Mouse (Mus musculus) limb, embryonic 11.5 days (tissue): ENCODE results near the gene Rpusd3. TPM values are rescaled to one million over a fixed set of nuclear protein-coding genes. Genes with fewer than 3 reads are reported as not detected.

Experiments
- ATAC-seq: fragments of 200-750 bp; cut with Nextera tagmentation; 2 replicates; pipeline ENCODE4 v1.8.0; 2017; ENCODE audit warnings: low read depth; ENCODE audit not compliant: insufficient number of reproducible peaks, low FRiP score, low TSS enrichment
- DNase-seq: peaks from one replicate; pipeline ENCODE4 v3.0.0-alpha.2; 2015; ENCODE audit warnings: low spot score
- H3K27ac ChIP-seq: fragments of 300-500 bp; sonication (generic); replicated peaks from 2 replicates; pipeline ENCODE4 v1.5.1; 2014; ENCODE audit warnings: low read depth, mild to moderate bottlenecking, low read length
- H3K27me3 ChIP-seq: fragments of 300-500 bp; sonication (generic); 2 replicates; pipeline ENCODE4 v1.6.1; 2014; ENCODE audit warnings: mild to moderate bottlenecking, low read length, mixed read lengths; ENCODE audit not compliant: control insufficient read depth, insufficient read depth
- H3K36me3 ChIP-seq: fragments of 300-500 bp; sonication (generic); 2 replicates; pipeline ENCODE4 v1.6.1; 2014; ENCODE audit warnings: mild to moderate bottlenecking, low read length, moderate library complexity, mixed read lengths; ENCODE audit not compliant: control insufficient read depth, insufficient read depth
- H3K4me1 ChIP-seq: fragments of 300-500 bp; sonication (generic); 2 replicates; pipeline ENCODE4 v1.6.1; 2014; ENCODE audit warnings: low read length, mixed read lengths; ENCODE audit not compliant: control insufficient read depth, insufficient read depth
- H3K4me2 ChIP-seq: fragments of 300-500 bp; sonication (generic); 2 replicates; pipeline ENCODE4 v1.6.1; 2014; ENCODE audit warnings: low read depth, mild to moderate bottlenecking, moderate library complexity; ENCODE audit not compliant: severe bottlenecking
- H3K4me3 ChIP-seq: fragments of 300-500 bp; sonication (generic); 2 replicates; pipeline ENCODE4 v1.5.1; 2014; ENCODE audit warnings: low read depth, low read length
- H3K9ac ChIP-seq: fragments of 300-500 bp; sonication (generic); 2 replicates; pipeline ENCODE4 v1.6.1; 2014; ENCODE audit warnings: mild to moderate bottlenecking, low read length
- H3K9me3 ChIP-seq: fragments of 300-500 bp; sonication (generic); 2 replicates; pipeline ENCODE4 v1.6.1; 2016; ENCODE audit warnings: low read length; ENCODE audit not compliant: control insufficient read depth
- WGBS: fragments of 180-500 bp; shearing (Covaris S2); extraction: QIAGEN DNeasy Blood & Tissue Kit; methylation state at CpG from one replicate; pipeline ENCODE4 v1.1.7; 2014; 5-methylcytosine and 5-hydroxymethylcytosine counted together
- polyA plus RNA-seq: library from polyadenylated mRNA; unstranded; fragments of >200 nt; fragmentation: Nextera tagmentation; extraction: Ambion mirVana; gene quantifications from 2 replicates; pipeline ENCODE4 v1.2.1, GENCODE M21; 2014

The Rpusd3 gene
- polyA plus RNA-seq, 1 experiment from 2014 or later: 39.0 TPM

DNA sequence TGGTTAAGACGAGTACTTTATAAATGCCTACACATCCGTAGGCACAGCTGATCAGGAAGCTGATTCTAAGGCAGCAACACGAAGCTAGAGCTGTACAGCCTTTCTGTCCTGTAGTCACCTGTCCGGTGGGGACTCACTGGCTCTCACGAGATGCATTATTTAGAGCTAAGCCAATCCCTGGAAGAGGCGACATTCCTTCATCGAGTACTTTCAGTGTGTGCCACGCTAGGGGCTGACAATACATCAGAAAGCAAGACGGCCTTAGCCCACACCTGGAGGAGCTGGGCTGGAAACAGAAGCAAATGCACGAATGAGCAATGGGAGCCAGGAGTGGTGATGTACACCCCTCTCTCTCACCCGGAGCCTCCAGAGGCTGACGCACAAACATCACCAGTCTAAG, 18.0 kb upstream of the Rpusd3 start:
- no peaks in the 10 kb centered on the region for H3K36me3 ChIP-seq
- H3K9ac ChIP-seq: no peak overlapping the region
- no peak overlapping the region for H3K4me2 ChIP-seq
- 79% methylated on average over 12 of the region's 12 CpGs for WGBS
- no peaks in the 10 kb centered on the region for H3K4me1 ChIP-seq
- no peaks in the 10 kb centered on the region for H3K9me3 ChIP-seq
- ATAC-seq (no peak), DNase-seq (no peak)
- H3K27me3 ChIP-seq: no peaks in the 10 kb centered on the region
- no peak overlapping the region for H3K4me3 ChIP-seq
- H3K27ac ChIP-seq: no peak overlapping the region

DNA sequence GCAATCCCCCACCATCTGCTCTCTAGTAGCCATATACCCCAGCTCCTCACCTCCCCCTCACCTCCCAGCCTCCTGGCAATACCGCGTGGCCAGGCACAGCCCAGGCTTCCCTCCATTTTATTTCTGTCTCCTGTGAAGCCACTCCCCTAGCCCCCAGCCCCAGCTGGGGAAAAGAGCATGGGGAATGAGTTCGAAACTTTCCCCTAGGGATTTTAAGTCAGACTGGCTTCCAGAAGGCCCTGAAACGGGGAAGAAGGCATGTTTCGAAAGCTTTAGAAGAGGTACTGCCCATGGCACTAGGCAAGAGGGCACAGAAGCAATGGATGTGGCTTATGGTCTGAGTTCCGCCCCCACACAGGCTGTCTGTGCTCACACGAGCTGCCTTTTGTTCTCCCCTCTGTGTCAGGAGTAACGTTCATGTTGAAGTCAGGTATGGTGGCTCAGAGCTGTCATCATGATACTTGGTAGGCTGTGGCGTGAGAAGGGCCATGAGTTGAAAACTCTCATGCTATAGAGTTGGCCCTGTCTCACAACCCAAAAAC, 16.6 kb upstream of the Rpusd3 start, which contains the start of gene Cidec:
Gene Cidec, minus strand, starts transcription at position 97 of the 542 bp plus-strand sequence.
- ATAC-seq (no peak), DNase-seq (no peak)
- Histone ChIP-seq H3K27me3 (no peaks in the 10 kb centered on the region), H3K4me1 (no peaks in the 10 kb centered on the region), H3K27ac (no peak within 1 kb of the TSS), H3K4me3 (no peak within 1 kb of the TSS), H3K9ac (no peak within 1 kb of the TSS), H3K4me2 (no peak within 1 kb of the TSS), H3K9me3 (no peaks in the 10 kb centered on the region), H3K36me3 (no peaks in the 10 kb centered on the region)
- WGBS: 76% methylated on average over 9 of the region's 9 CpGs

- Histone ChIP-seq H3K9ac (no peak overlapping the region), H3K4me1 (no peaks in the 10 kb centered on the region), H3K9me3 (no peaks in the 10 kb centered on the region), H3K27ac (no peak overlapping the region), H3K4me2 (no peak overlapping the region), H3K36me3 (no peaks in the 10 kb centered on the region), H3K27me3 (no peaks in the 10 kb centered on the region), H3K4me3 (no peak overlapping the region)
- WGBS: 75% methylated on average over 7 of the region's 7 CpGs
- ATAC-seq: no peak
- no peak for DNase-seq
These were observed 15.6 kb upstream of the Rpusd3 start for GRCm38 (mm10) chr6:113434691-113435090.

GRCm38 (mm10) chr6:113433661-113434060, 14.5 kb upstream of the Rpusd3 start:
- no peak overlapping the region for H3K4me2 ChIP-seq
- no peaks in the 10 kb centered on the region for H3K4me1 ChIP-seq
- no peak for DNase-seq
- H3K9me3 ChIP-seq: no peaks in the 10 kb centered on the region
- H3K36me3 ChIP-seq: no peaks in the 10 kb centered on the region
- 87% methylated on average over 3 of the region's 3 CpGs for WGBS
- no peak overlapping the region for H3K9ac ChIP-seq
- ATAC-seq: no peak
- H3K27me3 ChIP-seq: no peaks in the 10 kb centered on the region
- H3K4me3 ChIP-seq: no peak overlapping the region
- H3K27ac ChIP-seq: no peak overlapping the region

- DNase-seq: no peak
- 58% methylated on average over 3 of the region's 3 CpGs for WGBS
- H3K9me3 ChIP-seq: no peaks in the 10 kb centered on the region
- ATAC-seq: no peak
- no peaks in the 10 kb centered on the region for H3K36me3 ChIP-seq
- H3K4me2 ChIP-seq: no peak overlapping the region
- no peak overlapping the region for H3K27ac ChIP-seq
- no peaks in the 10 kb centered on the region for H3K27me3 ChIP-seq
- no peak overlapping the region for H3K9ac ChIP-seq
- H3K4me3 ChIP-seq: no peak overlapping the region
- H3K4me1 ChIP-seq: no peaks in the 10 kb centered on the region
These were observed 12.7 kb upstream of the Rpusd3 start for GRCm38 (mm10) chr6:113431801-113432200.

DNA sequence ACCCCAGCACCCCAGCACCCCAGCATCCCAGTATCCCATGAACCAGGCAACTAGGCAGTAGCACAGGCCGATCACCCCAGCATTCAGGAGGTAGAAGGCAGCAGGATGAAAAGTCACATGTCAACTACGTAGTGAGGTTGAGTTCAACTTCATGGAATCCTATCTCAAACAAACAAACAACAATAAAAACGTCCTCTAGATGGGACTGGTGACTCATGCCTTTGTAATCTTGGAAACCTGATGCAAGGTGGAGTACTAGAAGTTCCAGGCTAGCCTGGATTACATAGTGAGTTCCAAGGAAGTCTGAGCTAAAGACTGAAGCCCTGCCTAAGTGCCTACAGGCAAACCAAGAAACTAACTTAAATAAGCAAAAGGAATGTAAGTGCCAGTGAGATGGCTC, 11.7 kb upstream of the Rpusd3 start:
- WGBS: 61% methylated on average over 3 of the region's 3 CpGs
- no peaks in the 10 kb centered on the region for H3K27me3 ChIP-seq
- no peak for DNase-seq

GRCm38 (mm10) chr6:113429965-113430364, 10.8 kb upstream of the Rpusd3 start:
- 80% methylated on average over 3 of the region's 3 CpGs for WGBS
- ATAC-seq: no peak
- H3K9ac ChIP-seq: no peak overlapping the region

More for the DNA sequence above, 11.7 kb upstream of the Rpusd3 start:
- Histone ChIP-seq H3K4me1 (no peaks in the 10 kb centered on the region), H3K4me3 (no peak overlapping the region), H3K9me3 (no peaks in the 10 kb centered on the region), H3K36me3 (no peaks in the 10 kb centered on the region), H3K27ac (no peak overlapping the region), H3K4me2 (no peak overlapping the region), H3K9ac (no peak overlapping the region)
- ATAC-seq: no peak

GRCm38 (mm10) chr6:113428006-113428405, 8.9 kb upstream of the Rpusd3 start:
- Histone ChIP-seq H3K27me3 (no peaks in the 10 kb centered on the region), H3K27ac (no peak overlapping the region), H3K9me3 (no peaks in the 10 kb centered on the region), H3K36me3 (no peaks in the 10 kb centered on the region), H3K4me3 (no peak overlapping the region), H3K9ac (no peak overlapping the region), H3K4me2 (no peak overlapping the region), H3K4me1 (no peaks in the 10 kb centered on the region)
- no peak for DNase-seq
- WGBS: 88% methylated on average over 16 of the region's 16 CpGs
- no peak for ATAC-seq

More at GRCm38 (mm10) chr6:113429965-113430364, 10.8 kb upstream of the Rpusd3 start:
- H3K27ac ChIP-seq: no peak overlapping the region
- H3K4me1 ChIP-seq: no peaks in the 10 kb centered on the region
- no peak overlapping the region for H3K4me2 ChIP-seq
- H3K36me3 ChIP-seq: no peaks in the 10 kb centered on the region
- no peak for DNase-seq
- no peaks in the 10 kb centered on the region for H3K9me3 ChIP-seq
- H3K27me3 ChIP-seq: no peaks in the 10 kb centered on the region
- H3K4me3 ChIP-seq: no peak overlapping the region

DNA sequence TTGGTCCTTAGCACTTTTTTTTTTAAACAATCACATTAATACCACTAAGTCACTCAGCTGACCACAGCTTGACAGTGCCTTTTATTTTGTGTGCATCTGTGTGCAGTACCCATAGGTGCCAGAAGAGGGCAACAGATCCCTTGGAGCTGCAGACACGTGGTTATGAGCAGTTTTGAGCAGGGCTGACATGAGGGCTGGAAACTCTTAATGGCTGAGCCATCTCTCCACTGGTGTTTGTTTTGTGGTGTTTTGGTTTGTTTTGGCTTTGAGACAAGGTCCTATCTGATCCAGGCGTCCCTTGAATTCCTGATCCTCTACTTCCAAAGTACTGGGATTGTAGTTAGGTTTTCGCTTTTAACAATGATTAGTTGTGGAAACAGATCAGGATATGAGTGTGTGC, 8.3 kb upstream of the Rpusd3 start:
- Histone ChIP-seq H3K27me3 (no peaks in the 10 kb centered on the region), H3K4me3 (no peak overlapping the region), H3K27ac (no peak overlapping the region), H3K4me1 (no peaks in the 10 kb centered on the region), H3K36me3 (no peaks in the 10 kb centered on the region), H3K9me3 (no peaks in the 10 kb centered on the region), H3K4me2 (no peak overlapping the region), H3K9ac (no peak overlapping the region)
- no peak for ATAC-seq
- 60% methylated on average over 3 of the region's 3 CpGs for WGBS
- DNase-seq: peak; percentile 73
